Comparison of ENCODE assay signal across 24 mouse cellular contexts in the genomic region with DNA sequence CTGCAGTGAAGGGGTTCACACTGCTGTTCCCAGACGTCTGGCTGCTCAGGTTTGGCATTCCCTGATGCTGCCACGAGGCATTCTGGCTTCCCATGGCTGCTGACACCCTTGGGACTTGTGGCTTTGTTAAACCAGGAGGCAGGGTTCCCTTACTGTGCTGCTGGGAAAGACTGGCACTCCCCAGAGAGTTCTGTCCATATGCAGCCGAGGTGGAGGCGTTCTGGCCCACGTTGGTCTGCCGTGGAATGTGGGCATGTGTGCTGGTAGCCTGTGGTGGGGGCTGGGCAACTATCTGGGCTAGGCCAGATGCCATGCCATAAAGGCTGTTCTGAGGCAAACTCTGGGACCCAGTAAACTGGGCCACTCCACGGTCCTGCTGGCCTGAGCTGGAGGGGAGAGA. TPM values are rescaled to one million over a fixed set of nuclear protein-coding genes. Genes with fewer than 3 reads are reported as not detected.
DNase-seq lines count a peak whose midpoint lies in the region; ATAC-seq lines count a peak whose summit lies in the region.
"Had no signal": no experiment of that assay in that cellular context is flagged by ENCODE, and none has a peak within 500 bp of the region (broad histone marks: within the 10 kb centered on the region; RNA-seq: fewer than 3 reads in every experiment).

No protein-coding gene starts in this region.

- DNase-seq in left cerebral cortex, postnatal 36 days (ENCODE audit: low spot score in 2 of 2): peak; percentile 68 to 79
- DNase-seq in left cerebral cortex, postnatal 10 days (ENCODE audit: extremely low spot score in 1 of 2, low spot score in 2 of 2): no peak
- DNase-seq in 3T3-L1 (ENCODE audit: low read depth, low spot score) (peak; percentile 40), MN1 (ENCODE audit: low spot score) (peak; percentile 64)
- DNase-seq in right cerebral cortex, postnatal 36 days (ENCODE audit: low spot score in 2 of 2): peak; percentile 61 to 74
- no peak for DNase-seq in testis, postnatal 10 days (ENCODE audit: low spot score)
- DNase-seq: adrenal gland, postnatal 25 days; cerebellum, adult 11-12 months; cerebellum, postnatal 14 days; kidney, postnatal 36 days; liver; lung, adult 18-20 months; lung, postnatal 14 days; retina, postnatal 1 day had no signal

- H3K4me2 ChIP-seq in midbrain, embryonic 15.5 days: no peak overlapping the region
- H3K4me2 ChIP-seq: embryonic facial prominence, embryonic 13.5 days; forebrain, embryonic 15.5 days; heart, embryonic 13.5 days; stomach, embryonic 15.5 days had no signal

- WGBS in midbrain, embryonic 15.5 days: 77% methylated on average over 7 of the region's 7 CpGs

- intact Hi-C loops in left cerebral cortex, postnatal 36 days (cut with DNase I): no loop called here
- intact Hi-C loops in left cerebral cortex, postnatal 10 days (cut with DNase I): no loop called here

- no peaks in the 10 kb centered on the region for H3K4me1 ChIP-seq in midbrain, embryonic 15.5 days
- H3K4me1 ChIP-seq: stomach, embryonic 15.5 days had no signal

- no peak for ATAC-seq in midbrain, embryonic 15.5 days (replicated peaks)
- ATAC-seq: forebrain, embryonic 15.5 days; hindbrain, embryonic 16.5 days; intestine, embryonic 16.5 days; midbrain, embryonic 16.5 days had no signal

- no peak overlapping the region for H3K4me3 ChIP-seq in midbrain, embryonic 15.5 days
- H3K4me3 ChIP-seq: embryonic facial prominence, embryonic 13.5 days; forebrain, embryonic 15.5 days; heart, embryonic 13.5 days; megakaryocyte, embryonic 14.5 days; stomach, embryonic 15.5 days had no signal

- H3K27me3 ChIP-seq in midbrain, embryonic 15.5 days (replicated peaks): no peaks in the 10 kb centered on the region
- H3K27me3 ChIP-seq: embryonic facial prominence, embryonic 13.5 days; forebrain, embryonic 15.5 days; heart, embryonic 13.5 days; megakaryocyte, embryonic 14.5 days; stomach, embryonic 15.5 days had no signal

- no peaks in the 10 kb centered on the region for H3K9me3 ChIP-seq in midbrain, embryonic 15.5 days
- H3K9me3 ChIP-seq: embryonic facial prominence, embryonic 13.5 days; forebrain, embryonic 15.5 days; G1E; heart, embryonic 13.5 days; megakaryocyte, embryonic 14.5 days; stomach, embryonic 15.5 days had no signal

- H3K36me3 ChIP-seq in midbrain, embryonic 15.5 days (replicated peaks): peaks cover 41% of the 10 kb centered on the region

- no peak overlapping the region for H3K9ac ChIP-seq in midbrain, embryonic 15.5 days
- H3K9ac ChIP-seq: embryonic facial prominence, embryonic 13.5 days; forebrain, embryonic 15.5 days; heart, embryonic 13.5 days; stomach, embryonic 15.5 days had no signal

- H3K27ac ChIP-seq in midbrain, embryonic 15.5 days: no peak overlapping the region
- H3K27ac ChIP-seq: embryonic facial prominence, embryonic 13.5 days; forebrain, embryonic 15.5 days; heart, embryonic 13.5 days; stomach, embryonic 15.5 days had no signal

RNA-seq across cellular contexts. Expression of gene Ltc4s, which starts 19.9 kb away (rescaled TPM):
- total RNA-seq in left cerebral cortex, postnatal 36 days (2021): 10 to 100 TPM in 1 of 2 experiments, 1 to 10 TPM in 1; 7.7 to 10.9 TPM
- 10 to 100 TPM; 11.3 to 11.4 TPM for total RNA-seq in left cerebral cortex, postnatal 10 days (2021)
- polyA plus RNA-seq in midbrain, embryonic 15.5 days (2015; fragmentation: Nextera tagmentation; extraction: Ambion mirVana): 1.9 and 2.3 TPM in 2 replicates
- total RNA-seq: G1E had no signal
- polyA plus RNA-seq: G1E had no signal

RNA-seq across cellular contexts. Expression of gene Maml1, which starts 33.8 kb away (rescaled TPM):
- total RNA-seq in left cerebral cortex, postnatal 36 days (2021): 10 to 100 TPM in 1 of 2 experiments, 1 to 10 TPM in 1; 9.9 to 10.6 TPM
- 1 to 10 TPM; 8.4 to 8.5 TPM for total RNA-seq in left cerebral cortex, postnatal 10 days (2021)
- polyA plus RNA-seq in midbrain, embryonic 15.5 days (2015; fragmentation: Nextera tagmentation; extraction: Ambion mirVana): 3.8 and 4.1 TPM in 2 replicates

RNA-seq across cellular contexts. Expression of gene Mgat4b, which starts 47.6 kb away (rescaled TPM):
- 10 to 100 TPM; 64.9 to 80.2 TPM for total RNA-seq in left cerebral cortex, postnatal 36 days (2021)
- total RNA-seq in left cerebral cortex, postnatal 10 days (2021): 100 to 1,000 TPM; 144 to 146 TPM
- polyA plus RNA-seq in midbrain, embryonic 15.5 days (2015; fragmentation: Nextera tagmentation; extraction: Ambion mirVana): 54.6 and 57.9 TPM in 2 replicates

RNA-seq across cellular contexts. Expression of gene Sqstm1, which starts 47.7 kb away (rescaled TPM):
- total RNA-seq in left cerebral cortex, postnatal 36 days (2021): 100 to 1,000 TPM; 460 to 526 TPM
- total RNA-seq in left cerebral cortex, postnatal 10 days (2021): 100 to 1,000 TPM; 356 to 381 TPM
- polyA plus RNA-seq in midbrain, embryonic 15.5 days (2015; fragmentation: Nextera tagmentation; extraction: Ambion mirVana): 392 and 438 TPM in 2 replicates

Comparison
In these comparisons a context has a peak if more than half of its experiments do, and no peak if none do; other contexts are left out.
1. DNase-seq: peak in left cerebral cortex, postnatal 36 days (2 of 2), 3T3-L1 (single experiment), MN1 (single experiment) and right cerebral cortex, postnatal 36 days (2 of 2); none in left cerebral cortex, postnatal 10 days (0 of 2) and testis, postnatal 10 days (single experiment).